Mouse (Mus musculus): ENCODE measurements around the gene Gm20388. TPM values are rescaled to one million over a fixed set of nuclear protein-coding genes. Genes with fewer than 3 reads are reported as not detected.

Gm20388 gene
- total RNA-seq, 2 experiments from 2014 or later: 11.4 to 18.1 TPM

DNA sequence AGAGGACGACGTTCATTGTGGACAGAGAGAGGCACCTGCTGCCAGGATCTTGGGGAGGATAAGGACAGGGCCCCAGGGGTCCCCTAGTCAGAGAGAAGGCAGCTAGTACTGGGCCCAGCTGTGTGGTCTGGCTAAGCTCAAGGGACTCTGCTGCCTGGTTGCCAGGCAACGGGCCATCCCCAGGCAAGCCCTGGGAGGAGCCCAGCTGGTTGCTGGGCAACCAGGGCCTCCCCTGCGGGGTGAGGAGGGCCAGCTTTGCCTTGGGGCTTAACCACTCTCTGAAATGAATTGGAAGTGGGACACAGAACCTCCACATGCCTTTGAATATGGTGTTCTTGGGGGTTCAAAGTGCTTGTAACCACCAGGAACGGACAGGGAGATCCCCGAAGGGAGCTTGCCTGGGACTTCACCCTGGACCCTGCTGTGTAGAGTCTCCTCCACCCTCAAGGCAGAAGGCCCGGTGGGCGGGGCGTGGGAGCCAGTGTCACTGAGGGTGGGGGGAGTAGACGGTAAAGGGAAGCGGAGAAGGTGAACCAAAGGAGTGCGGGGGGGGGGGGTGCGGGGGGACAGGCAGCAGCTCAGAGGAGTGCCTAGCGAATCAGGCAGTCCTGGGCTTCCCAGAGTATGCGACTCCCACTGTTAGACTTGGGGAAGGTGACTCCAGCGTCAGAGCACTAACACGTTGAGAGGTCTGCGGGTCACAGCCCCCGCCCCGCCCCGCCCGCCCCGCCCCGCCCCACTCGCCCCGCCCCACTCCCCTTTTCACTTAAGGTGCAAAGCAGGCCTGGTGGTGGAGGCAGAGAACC is 266.9 kb downstream of the Gm20388 start, which contains the start of gene Fam92b:
Gene Fam92b, minus strand, starts transcription at position 149 of the 806 bp plus-strand sequence.
- ATAC-seq (replicated peaks; ENCODE audit: low FRiP score, low TSS enrichment, poor library complexity, severe bottlenecking): peak; percentile 6; the same call in 1 of the 2 replicates

DNA sequence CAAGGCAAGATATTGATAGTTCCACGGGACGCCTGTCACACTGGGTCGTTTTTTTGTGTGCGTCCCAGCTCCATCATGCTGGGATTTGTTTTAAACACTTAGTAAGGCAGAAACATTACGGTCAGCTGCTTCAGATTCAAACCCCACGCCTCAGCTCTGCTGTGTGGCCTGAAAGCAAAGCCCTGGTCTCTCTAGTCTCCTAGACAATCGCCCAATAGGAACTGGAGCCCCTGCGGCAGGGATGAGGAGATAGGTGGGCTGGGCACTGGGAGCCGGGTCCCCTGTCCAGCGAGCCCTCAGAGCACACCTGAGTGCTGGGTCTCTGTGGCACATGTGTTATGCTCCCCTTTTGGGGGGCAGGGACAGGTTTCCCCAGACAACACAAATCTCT is 267.5 kb downstream of the Gm20388 start:
- ATAC-seq (replicated peaks; ENCODE audit: low FRiP score, low TSS enrichment, poor library complexity, severe bottlenecking): no peak

DNA sequence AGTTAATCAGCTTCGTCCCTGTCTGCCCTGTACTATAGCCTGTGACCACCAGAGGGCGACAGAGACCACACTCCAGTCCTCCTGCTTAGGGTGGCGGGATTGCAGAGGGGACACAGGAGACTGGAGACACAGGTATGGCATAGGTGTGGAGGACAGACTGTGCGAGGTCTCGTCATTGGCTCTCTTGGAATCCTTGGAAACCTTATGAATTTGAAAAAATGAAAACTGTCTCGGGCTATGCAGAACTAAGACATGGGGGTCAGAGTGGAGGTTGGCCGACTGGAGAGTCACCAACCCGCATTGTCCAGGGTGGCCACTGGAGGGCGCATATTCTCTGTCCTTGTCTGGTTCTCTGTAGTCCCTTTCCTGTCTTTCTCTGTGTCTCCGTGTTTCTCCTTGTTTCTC is 268.4 kb downstream of the Gm20388 start:
- ATAC-seq (replicated peaks; ENCODE audit: low FRiP score, low TSS enrichment, poor library complexity, severe bottlenecking): peak; percentile 82

DNA sequence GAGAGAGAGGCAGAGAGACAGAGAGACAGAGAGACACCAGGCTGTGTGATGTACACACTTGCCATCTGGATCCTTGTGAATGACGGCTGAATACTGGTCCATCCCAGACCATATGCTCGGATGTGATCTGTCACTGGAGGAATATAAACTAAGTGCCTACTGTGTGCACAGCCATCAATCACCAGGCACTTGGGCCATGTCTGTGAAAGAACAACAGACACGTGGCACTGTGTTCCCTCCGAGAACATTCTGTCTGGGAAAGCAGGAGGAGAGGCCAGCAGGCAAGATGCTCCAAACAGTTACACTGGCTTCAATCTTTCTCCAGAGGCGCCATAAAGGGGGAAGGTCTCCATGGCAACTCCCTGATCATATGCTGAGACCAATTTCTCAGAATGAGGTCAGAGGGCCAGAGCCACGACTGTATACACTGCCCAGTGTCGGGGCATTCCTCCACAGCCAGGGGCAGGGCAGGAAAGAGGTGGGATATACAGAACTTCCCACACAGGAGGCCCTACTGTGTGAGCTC is 269.9 kb downstream of the Gm20388 start:
- ATAC-seq (replicated peaks; ENCODE audit: low FRiP score, low TSS enrichment, poor library complexity, severe bottlenecking): no peak

DNA sequence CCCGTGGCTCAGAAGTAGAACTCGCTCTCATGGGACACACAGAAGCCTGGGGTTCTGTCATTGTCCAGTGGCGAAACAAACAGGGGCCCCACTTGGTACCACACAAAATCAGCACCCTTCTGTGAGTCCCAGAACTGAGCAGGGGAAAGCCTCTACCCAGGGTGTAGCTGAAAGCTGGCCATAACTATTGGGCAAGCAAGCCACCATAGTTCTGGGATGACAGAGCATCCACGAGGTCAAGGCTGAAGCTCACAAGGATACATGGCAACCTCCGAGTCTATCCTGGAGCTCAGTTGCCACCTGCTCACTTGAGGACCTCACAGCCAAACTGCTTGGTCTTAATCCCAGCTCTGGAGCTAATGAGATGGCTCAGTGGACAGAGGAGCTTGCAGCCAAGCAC is 270.6 kb downstream of the Gm20388 start:
- ATAC-seq (replicated peaks; ENCODE audit: low FRiP score, low TSS enrichment, poor library complexity, severe bottlenecking): no peak

DNA sequence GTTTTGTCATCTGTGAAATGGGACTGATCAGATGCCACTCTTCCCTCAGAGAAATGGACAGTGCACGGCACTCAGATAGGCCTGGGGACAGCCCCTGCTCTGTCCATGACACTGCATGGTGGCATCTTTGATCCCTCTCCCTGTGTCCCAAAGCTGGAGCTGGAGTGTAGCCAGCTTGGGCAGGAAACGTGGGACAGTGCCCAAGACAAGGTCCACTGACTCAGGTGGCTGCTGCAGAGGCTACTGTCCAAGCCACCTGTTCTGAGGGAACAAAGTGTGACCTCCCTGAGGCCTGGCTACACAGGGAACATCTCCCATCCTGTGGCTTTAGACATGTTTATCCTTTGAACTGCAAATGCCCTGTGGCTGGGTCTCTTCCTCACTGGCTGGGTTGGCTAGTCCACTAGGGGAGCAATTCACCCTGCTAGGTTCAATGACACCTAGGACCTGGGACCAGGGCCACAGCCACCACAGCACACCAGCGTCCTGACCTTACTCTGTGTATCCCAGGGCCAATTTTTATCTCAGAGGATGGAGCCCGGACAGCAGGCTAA is 271.3 kb downstream of the Gm20388 start:
- ATAC-seq (replicated peaks; ENCODE audit: low FRiP score, low TSS enrichment, poor library complexity, severe bottlenecking): no peak

DNA sequence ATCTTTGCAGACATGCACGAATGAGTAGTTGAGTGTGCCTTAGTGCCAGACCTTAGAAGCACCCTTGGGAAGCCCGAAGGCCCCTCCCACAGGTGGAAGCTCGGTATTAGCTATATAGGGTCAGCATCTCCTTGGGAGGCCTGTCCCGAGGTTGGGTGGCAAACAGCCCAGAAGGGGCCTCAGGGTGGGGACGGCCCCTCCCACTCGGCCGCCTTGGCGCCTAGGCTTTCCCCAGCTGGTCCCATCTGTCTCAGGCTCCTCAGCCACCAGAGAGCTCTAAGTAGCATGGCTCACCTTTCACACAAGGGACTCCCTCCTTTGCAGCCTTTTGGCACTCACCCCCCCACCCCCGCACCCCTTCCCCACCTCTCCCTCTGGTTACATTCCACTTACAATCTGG is 273.7 kb downstream of the Gm20388 start:
- no peak for ATAC-seq (replicated peaks; ENCODE audit: low FRiP score, low TSS enrichment, poor library complexity, severe bottlenecking)

DNA sequence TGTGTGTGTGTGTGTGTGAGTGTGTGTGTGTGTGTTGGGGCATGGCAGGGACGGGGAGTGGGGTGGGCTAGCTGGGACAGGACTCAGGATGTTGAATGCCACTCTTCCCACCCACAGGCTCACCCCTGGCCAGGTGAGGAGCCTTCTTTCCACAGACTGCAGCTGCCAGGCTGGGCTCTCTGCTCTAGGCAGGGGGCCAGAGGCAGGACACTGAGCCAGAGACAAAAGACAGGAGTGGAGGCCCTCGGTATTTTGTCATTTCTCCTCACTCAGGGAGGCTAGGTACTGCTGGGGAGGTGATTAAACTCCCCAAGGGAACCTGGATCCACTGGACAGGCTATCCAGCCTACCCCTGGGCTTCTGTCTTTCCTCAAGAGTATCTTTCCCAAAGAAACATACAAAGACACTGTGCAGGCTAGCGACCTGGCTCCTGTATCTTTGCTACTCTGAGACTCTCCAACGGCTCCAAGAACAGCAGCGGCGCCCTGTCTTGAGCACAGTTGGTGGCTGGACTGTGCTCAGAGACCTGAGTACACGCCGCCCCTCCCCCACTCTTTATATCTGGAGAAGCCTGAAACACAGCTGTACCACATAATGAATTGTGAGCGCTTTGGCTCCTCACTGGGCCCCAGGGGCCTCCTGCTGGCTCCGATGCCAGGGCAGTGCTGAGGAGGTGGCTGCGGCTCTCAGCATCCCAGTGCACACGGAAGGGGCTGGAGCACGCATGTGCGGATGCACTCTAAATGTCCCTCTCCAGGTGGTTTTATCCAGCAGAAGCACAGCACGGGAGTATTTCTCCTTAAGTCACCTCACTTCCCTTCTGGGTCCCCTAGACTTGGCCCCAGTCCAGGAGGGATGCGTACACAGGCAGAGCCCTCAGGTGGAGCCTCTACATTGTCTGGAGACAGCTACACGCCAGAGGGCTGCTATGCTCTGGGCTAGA is 274.5 kb downstream of the Gm20388 start:
- no peak for ATAC-seq (replicated peaks; ENCODE audit: low FRiP score, low TSS enrichment, poor library complexity, severe bottlenecking)

DNA sequence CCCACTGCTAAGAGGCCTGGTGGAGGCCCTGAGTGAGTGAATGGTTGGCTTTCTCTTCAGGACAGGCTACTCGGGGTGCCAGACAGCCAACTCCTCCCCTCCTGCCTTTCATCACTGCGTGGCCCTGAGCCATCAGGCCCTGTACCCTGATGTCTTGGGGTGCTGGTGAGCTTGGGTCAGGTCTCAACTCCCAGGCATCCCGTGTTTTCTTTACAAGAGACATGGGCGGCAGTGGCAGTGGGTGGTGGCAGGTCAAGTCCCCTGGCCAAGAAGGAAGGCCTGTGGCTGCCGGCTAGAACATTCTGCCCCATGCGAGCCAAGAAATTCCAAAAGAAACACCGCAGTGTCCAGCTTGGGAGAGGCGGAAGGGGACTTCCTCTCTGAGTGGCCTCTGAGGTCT is 275.8 kb downstream of the Gm20388 start:
- ATAC-seq (replicated peaks; ENCODE audit: low FRiP score, low TSS enrichment, poor library complexity, severe bottlenecking): no peak

DNA sequence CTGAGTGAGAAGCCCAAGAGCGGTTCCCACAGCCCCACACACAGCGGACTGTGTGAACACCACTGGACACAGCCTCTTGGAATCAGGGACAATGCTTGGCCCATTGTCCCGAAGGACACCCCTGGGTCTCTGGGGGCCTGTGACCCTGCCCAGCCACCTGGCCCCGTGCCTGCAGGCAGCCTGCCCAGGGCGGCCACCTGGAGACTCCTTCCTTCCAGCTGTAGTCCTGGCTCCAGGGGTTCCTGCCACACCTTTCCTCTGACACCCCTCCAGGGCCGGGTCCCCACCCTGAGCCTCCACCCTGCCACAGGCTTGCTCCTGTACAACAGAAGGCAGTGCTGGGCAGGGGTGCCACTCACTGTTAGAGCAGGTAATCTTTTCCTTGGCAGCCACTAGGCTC is 277.9 kb downstream of the Gm20388 start:
- no peak for ATAC-seq (replicated peaks; ENCODE audit: low FRiP score, low TSS enrichment, poor library complexity, severe bottlenecking)

DNA sequence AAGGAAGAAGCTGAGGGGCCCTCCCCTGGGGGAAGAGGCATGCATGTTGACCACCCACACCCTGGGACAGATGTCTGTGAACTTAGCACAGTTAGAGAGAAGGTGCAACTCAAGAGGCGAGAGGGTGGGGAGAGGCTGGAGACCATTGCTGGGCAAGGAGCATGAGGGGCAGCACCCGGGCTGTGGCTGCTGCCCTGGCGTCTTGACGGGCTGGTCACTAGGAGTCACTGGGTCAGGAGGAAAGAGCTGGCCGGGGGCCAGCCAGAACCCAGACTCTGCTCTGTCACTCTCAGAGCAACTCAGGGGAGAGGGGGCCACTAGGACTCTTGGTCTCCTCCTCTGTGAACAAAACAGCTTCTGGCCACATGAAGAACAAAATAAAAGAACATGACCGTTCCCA is 278.8 kb downstream of the Gm20388 start:
- ATAC-seq (replicated peaks; ENCODE audit: low FRiP score, low TSS enrichment, poor library complexity, severe bottlenecking): no peak

DNA sequence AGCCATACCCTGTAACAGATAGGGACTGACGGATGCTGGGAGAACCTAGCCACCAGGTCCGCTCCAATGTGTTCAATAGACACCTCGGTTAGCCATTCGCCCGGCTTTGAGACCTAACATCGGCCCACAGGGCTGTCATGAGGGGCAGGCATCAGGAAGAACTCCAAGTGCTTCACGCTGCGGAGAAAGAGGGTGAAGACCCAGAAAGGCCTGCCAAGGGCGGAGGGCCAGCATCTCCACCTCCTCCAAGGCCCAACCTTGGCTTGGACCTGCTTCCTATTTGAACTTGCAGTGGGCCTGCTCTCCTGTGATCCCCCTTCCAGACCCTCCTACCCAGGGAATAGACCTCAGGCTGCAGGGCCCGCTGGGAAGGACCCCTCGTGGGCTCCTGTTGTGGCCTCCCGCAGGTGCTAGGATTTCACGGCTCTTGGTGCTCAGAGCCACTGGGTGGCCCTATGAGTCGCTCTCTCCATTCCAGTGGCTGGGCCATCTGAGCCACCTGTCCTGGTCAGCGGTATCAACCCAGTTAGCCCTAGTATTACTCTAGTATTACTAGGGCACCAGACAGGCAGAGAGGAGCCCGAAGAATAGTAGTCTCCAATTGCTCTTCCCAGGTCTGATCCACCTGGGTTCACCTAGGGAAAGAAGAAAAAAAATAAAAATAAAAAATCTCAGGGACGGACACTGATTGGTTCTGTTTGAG is 279.6 kb downstream of the Gm20388 start:
- no peak for ATAC-seq (replicated peaks; ENCODE audit: low FRiP score, low TSS enrichment, poor library complexity, severe bottlenecking)

DNA sequence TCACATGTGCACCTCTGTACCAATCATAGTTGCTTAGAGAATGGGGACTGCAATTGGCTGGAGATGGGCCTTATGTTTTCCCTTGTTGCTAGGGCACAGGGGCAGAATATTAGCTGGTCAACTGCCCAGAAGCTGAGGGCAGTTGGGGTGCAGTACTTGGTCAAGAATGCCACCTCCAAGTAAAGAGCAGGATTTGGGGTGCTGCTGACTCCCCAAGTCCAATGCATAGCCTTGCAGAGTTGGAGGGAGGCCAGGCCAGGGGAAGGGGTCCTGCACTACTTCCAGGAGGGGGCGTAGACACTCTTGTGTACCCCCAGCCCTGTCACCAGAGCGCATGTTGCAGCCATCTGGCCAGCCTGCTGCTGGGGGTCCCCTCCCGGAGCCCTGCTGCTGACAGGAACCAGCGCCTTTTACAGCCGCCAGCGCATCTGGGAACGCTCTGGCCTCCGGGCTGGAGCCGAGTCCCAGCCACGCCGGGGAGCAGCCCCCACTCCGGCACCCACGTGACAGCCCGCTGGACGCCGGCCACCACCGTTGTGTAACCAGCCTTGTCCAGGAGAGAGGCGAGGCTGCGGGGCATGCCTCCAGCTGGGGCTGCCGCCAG is 280.3 kb downstream of the Gm20388 start:
- no peak for ATAC-seq (replicated peaks; ENCODE audit: low FRiP score, low TSS enrichment, poor library complexity, severe bottlenecking)

DNA sequence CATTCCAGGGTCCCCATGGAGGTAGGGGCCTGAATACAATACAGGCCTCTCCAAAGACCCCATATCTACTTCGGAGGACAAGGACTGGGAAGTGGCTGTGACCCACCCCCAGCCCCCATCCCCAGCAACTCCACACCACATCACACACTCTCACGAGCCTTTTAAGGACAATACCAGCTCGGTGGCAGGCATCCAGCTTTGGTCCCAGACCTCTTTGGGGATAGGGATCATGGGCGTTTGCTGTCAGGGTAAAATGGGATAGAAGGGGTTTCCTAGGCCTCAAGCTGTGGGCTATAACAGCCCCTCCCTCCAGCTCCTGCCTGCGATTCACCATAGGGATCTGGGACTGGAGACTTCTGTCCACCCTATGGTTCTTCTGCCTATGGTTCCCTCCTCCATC is 281.0 kb downstream of the Gm20388 start:
- no peak for ATAC-seq (replicated peaks; ENCODE audit: low FRiP score, low TSS enrichment, poor library complexity, severe bottlenecking)

DNA sequence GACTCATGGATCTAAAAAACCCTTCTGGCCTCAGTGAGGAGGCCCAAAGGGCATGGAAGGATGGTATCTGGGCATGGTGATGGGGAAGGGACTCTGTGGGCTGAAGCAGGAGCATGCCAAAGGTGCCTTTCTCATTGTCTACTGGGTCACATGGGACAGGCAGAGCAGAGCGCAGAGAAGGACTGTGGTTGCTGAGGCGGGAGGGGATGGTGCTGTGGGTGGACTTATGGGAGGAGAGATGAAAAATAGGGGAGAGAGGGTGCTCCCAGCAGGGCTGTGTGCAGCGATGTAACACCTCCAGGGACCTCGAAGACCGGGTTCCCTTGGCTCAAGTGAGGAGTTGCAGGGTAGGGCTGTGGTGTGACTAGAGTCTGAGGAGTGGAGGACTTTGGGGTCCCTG is 281.5 kb downstream of the Gm20388 start:
- ATAC-seq (replicated peaks; ENCODE audit: low FRiP score, low TSS enrichment, poor library complexity, severe bottlenecking): no peak

DNA sequence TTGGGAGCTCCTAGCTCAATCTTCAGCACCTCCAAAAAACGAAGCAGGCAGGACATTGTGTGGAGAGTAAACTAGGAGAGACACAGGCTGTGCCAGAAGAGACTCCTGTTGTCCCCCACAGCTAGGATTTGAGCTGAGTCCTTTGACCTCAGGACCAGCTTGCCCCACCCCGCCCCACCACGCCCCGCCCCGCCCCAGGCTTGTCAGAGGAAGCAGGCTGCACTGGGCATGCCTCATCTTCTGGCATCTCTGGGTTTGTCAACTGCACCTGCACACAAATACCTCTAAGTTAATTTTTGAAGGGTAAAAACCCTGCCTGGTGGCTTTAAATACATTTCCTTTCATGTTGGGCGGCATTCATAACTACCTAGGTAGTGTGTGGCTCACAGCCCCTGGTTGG is 290.7 kb downstream of the Gm20388 start:
- no peak for ATAC-seq (replicated peaks; ENCODE audit: low FRiP score, low TSS enrichment, poor library complexity, severe bottlenecking)

DNA sequence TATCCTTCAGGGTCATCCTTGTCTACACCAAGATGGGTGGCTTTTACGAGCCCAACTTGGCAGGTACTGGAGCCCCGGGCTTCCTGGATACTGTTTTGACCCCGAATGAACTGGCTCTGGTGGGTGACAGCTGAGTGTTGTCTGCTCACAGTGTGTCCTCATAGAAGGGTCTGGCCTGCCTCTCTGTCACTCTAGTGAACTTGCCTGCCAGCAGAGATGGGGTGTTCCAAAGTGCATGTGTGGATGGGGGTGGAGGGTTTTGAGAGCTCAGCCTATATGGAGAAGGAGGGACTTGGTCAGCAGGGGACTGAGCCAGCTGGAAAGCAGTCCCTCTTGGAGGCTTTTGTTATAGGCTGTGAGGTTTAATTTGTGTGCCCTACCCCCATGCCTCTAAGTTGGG is 291.9 kb downstream of the Gm20388 start:
- ATAC-seq (replicated peaks; ENCODE audit: low FRiP score, low TSS enrichment, poor library complexity, severe bottlenecking): no peak

DNA sequence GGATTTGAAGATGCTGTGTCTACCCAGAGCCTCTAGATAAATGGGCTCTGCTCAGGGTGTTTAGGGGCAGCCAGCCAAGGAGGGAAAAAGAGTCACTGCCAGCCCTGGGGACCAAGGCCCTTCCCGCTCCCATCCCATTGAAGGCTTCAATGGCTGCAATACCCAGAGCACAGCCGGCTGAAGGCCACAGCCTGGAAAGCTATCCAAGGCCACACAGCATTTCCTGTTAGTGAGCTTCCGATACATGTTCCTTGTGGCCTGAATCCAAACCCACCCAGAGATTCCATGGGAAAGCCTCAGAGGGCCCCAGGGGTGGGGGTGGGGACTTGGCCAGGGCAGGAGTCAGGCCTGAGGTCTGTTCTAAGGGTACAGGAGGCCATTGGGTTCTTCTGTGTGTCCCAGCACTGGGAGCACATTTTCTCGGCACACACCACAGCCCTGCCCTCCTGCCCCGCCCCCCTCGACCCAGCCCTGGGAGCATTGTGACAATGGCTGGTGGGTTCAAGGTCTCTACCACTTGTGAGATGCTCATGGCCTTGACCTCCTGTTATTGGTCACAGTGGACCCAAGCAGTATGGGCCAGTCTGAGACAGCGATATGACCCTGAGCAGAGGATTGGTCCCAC is 294.2 kb downstream of the Gm20388 start:
- ATAC-seq (replicated peaks; ENCODE audit: low FRiP score, low TSS enrichment, poor library complexity, severe bottlenecking): no peak

DNA sequence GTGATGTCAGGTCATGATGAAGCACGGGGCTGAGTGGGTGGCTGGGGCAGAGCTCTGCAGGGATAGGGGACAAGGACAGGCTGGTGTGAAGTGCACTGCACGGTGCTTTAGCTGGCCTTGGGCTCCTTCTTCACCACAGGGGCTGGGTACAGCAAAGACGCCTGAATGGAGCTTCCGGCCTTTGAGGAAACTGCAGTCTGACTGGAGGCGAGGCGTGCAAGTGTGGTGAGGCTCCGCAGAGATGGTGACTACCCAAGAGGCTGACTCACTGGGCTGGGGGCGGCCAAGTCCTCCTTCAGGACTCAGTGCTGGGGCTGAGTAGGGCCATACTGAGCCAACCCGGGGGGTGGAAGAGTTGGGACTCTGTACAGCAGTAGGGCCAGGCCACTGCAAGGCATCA is 295.3 kb downstream of the Gm20388 start:
- ATAC-seq (replicated peaks; ENCODE audit: low FRiP score, low TSS enrichment, poor library complexity, severe bottlenecking): no peak

Data from megakaryocyte-erythroid progenitor cell, adult 5-6 weeks (primary cell).